Mouse (Mus musculus) C2C12 (cell line): Measurements from ENCODE around the gene Irs1.

Experiments
- CTCF ChIP-seq: IDR thresholded peaks from one replicate; pipeline ENCODE4 v1.5.1; 2011; ENCODE audit not compliant: control insufficient read depth, insufficient read depth, insufficient read length
- USF1 ChIP-seq: IDR thresholded peaks from one replicate; pipeline ENCODE4 v1.6.1; 2011; ENCODE audit warnings: low read depth, mild to moderate bottlenecking, control low read depth, moderate library complexity

GRCm38 (mm10) chr1:82220673-82221396 is 70.4 kb downstream of the Irs1 start:
- no peak for TF ChIP-seq CTCF
- no peak for TF ChIP-seq USF1
